Mouse (Mus musculus): ENCODE results near the gene Hsd17b7.

GRCm38 (mm10) chr1:169970936-169971335 is 1.9 kb upstream of the Hsd17b7 start:
- TF ChIP-seq GATA1 (IDR thresholded peaks at IDR 0.05; ENCODE audit: borderline replicate concordance, low read length) (no peak), FLI1 (IDR thresholded peaks at IDR 0.05; ENCODE audit: low read length) (no peak)

All from megakaryocyte, embryonic 14.5 days (primary cell).